Mouse (Mus musculus) G1E (cell line): Measurements from ENCODE around the gene Jchain. TPM values are rescaled to one million over a fixed set of nuclear protein-coding genes. Genes with fewer than 3 reads are reported as not detected.
"Not testable (repeated sequence)": the region's sequence is repeated elsewhere in the genome, so short reads cannot be mapped to it uniquely, and the experiment has no call there.

Experiments used
- ATAC-seq: 2 replicates; pipeline ENCODE4 v1.8.0; 2016; ENCODE audit warnings: mild to moderate bottlenecking; ENCODE audit not compliant: insufficient number of reproducible peaks, poor library complexity, low FRiP score, severe bottlenecking; ENCODE audit errors: extremely low read depth
- DNase-seq: peaks from one replicate; pipeline ENCODE4 v3.0.0; 2012; ENCODE audit warnings: low spot score
- H3K27me3 ChIP-seq: 2 replicates; pipeline ENCODE4 v1.6.1; 2012; ENCODE audit warnings: mild to moderate bottlenecking, low read length, inconsistent platforms; ENCODE audit not compliant: insufficient read depth
- H3K36me3 ChIP-seq: replicated peaks from 2 replicates; pipeline ENCODE3; 2012; ENCODE audit warnings: mild to moderate bottlenecking, inconsistent platforms
- H3K4me1 ChIP-seq: 2 replicates; pipeline ENCODE4 v1.6.1; 2012; ENCODE audit warnings: low read depth, low read length, inconsistent platforms, mixed read lengths; ENCODE audit not compliant: insufficient read depth
- H3K4me3 ChIP-seq: 2 replicates; pipeline ENCODE4 v1.5.1; 2012; ENCODE audit warnings: low read depth, mild to moderate bottlenecking, inconsistent platforms, low read length, moderate library complexity, mixed read lengths
- H3K9me3 ChIP-seq: replicated peaks from 2 replicates; pipeline ENCODE4 v1.6.1; 2012; ENCODE audit warnings: inconsistent platforms
- CTCF ChIP-seq: IDR thresholded peaks from 2 replicates; pipeline ENCODE4 v1.5.1; 2012; ENCODE audit warnings: low read depth, low read length, inconsistent platforms, mixed read lengths
- GATA1 ChIP-seq: IDR thresholded peaks from 2 replicates; pipeline ENCODE4 v1.6.1; 2012; ENCODE audit warnings: borderline replicate concordance, low read length, inconsistent platforms, mixed read lengths
- GATA2 ChIP-seq: IDR thresholded peaks from 2 replicates; pipeline ENCODE4 v1.6.1; 2012; ENCODE audit warnings: low read depth, low read length, inconsistent platforms, borderline replicate concordance
- POLR2AphosphoS5 ChIP-seq: IDR thresholded peaks from 2 replicates; pipeline ENCODE4 v1.6.1; 2012; ENCODE audit warnings: low read depth, low read length, inconsistent platforms; ENCODE audit not compliant: insufficient replicate concordance
- TAL1 ChIP-seq: conservative IDR thresholded peaks from 2 replicates; pipeline ENCODE4 v1.6.1; 2012; ENCODE audit warnings: low read depth, low read length, inconsistent platforms, mixed read lengths
- polyA plus RNA-seq: library from polyadenylated mRNA; stranded (reverse); fragments of >175 nt; gene quantifications from 2 replicates; pipeline ENCODE4 v1.2.3, GENCODE M21; 2012
- total RNA-seq, 2 experiments: library from RNA; stranded (forward) in 1 of 2; stranded (reverse) in 1 of 2; fragments of 200-1000 nt in 1 of 2; fragments of >200 nt in 1 of 2; fragmentation: Nextera tagmentation in 1 of 2; gene quantifications; 2 replicates each; pipeline ENCODE4 v1.2.3; 2014 to 2017

Jchain gene
- total and polyA plus RNA-seq, 3 experiments = not detected

GRCm38 (mm10) chr5:88553271-88554085 lies 25.8 kb upstream of the Jchain start:
- Histone ChIP-seq H3K27me3 (no peaks in the 10 kb centered on the region), H3K9me3 (no peaks in the 10 kb centered on the region), H3K4me3 (peak overlapping the region; percentile 96), H3K4me1 (peaks cover 15% of the 10 kb centered on the region), H3K36me3 (peaks cover 20% of the 10 kb centered on the region)
- TF ChIP-seq POLR2AphosphoS5 (no peak), GATA2 (no peak), GATA1 (no peak), TAL1 (no peak), CTCF (no peak)
- DNase-seq (no peak), ATAC-seq (peak; percentile 62)

DNA sequence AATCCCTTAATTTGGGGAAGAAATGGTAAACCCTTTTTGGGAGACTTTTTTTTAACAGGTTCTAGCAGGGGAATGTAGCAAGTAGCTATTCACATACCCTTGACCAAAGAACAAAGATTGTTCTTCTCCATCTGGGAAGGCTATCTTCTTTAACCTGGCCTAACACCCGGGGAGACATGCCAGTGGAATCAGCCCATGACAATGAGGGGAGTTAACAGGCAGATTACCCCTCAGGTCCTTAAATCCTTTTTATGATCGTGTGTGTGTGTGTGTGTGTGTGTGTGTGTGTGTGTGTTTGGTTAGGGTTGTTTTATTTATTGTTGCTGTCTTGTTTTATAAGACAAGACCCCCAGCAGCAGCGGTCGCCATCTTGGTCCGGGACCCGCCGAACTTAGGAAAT lies 17.8 kb upstream of the Jchain start:
- DNase-seq = no peak

DNA sequence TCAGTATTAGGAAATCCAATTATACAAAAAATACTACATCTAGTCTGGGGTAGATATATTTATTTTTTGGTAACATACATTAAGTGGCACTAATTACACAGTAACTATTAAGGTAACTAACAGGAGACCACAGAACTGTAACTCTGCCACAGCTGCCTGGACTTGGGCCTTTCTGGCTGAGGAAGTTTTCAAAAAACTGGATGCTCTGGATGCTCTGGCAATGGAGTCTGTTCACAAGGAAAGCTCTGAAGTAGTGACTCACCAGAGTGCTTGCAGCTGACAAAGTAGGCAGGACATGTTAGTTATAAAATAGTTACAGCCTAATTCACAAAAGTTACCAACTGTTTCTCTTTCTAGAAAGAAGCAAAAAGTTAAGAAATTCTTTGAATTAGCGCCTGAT lies 16.7 kb upstream of the Jchain start:
- not testable (repeated sequence) for H3K4me1 ChIP-seq, H3K4me3 ChIP-seq, ATAC-seq, H3K9me3 ChIP-seq, H3K36me3 ChIP-seq, DNase-seq, H3K27me3 ChIP-seq

More for the DNA sequence above, 17.8 kb upstream of the Jchain start:
- H3K9me3 ChIP-seq = no peaks in the 10 kb centered on the region
- H3K4me3 ChIP-seq = no peak overlapping the region
- ATAC-seq = no peak
- no peaks in the 10 kb centered on the region for H3K4me1 ChIP-seq
- H3K27me3 ChIP-seq = no peaks in the 10 kb centered on the region
- TF ChIP-seq TAL1 (no peak), GATA2 (no peak), GATA1 (no peak), POLR2AphosphoS5 (no peak), CTCF (no peak)
- no peaks in the 10 kb centered on the region for H3K36me3 ChIP-seq

DNA sequence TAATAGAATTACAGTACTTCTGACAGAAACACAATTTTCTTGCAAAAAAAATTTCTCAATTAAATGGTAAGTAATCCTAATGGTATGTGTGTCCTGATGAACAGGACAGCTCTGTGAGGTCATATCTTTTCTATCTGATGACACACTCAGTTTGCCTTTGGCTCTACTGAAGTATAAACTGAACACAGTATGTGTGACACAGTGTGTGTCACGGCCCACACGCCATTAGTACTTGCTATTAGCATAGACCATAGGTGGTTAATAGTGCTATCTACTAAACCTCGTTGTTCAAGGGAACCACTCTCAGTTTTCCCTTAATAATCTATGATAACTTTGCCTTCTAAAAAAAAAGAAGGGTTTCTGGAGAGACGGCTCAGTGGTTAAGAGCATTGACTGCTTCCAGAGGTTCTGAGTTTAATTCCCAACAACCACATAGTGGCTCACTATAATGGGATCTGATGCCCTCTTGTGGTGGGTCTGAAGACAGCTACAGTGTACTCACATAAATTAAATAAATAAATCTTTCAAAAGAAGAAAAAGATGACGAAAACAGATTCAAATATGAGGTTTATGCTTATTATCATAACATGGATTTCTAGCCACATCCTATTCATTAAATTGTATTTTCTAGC lies 15.1 kb upstream of the Jchain start:
- H3K27me3 ChIP-seq = no peaks in the 10 kb centered on the region
- TF ChIP-seq GATA2 (no peak), CTCF (peak; percentile 16; the same call in 1 of the 2 replicates), POLR2AphosphoS5 (no peak)
- no peaks in the 10 kb centered on the region for H3K36me3 ChIP-seq
- DNase-seq (no peak), ATAC-seq (0 out of 2 replicates have a peak, but pooled peaks have one; percentile 8)
- no peaks in the 10 kb centered on the region for H3K9me3 ChIP-seq
- H3K4me1 ChIP-seq = no peaks in the 10 kb centered on the region
- H3K4me3 ChIP-seq = no peak overlapping the region

DNA sequence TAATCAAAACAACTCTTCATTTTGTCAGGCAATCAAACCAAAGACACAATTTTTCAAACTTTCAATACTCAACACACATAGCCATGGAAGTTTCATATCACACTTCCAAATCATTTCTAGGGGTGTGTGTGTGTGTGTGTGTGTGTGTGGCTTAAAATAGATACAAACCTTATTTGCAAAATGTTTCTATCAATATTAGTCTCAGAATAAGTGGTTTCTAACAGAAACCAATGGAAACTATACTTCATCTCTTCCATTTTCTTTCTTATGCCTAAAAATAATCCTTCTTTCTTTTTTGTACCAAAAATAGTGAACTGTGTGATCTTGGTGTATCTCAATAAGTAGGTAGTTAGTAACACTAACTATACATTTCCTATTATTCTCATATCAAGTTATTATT lies 13.2 kb upstream of the Jchain start:
- H3K36me3 ChIP-seq = no peaks in the 10 kb centered on the region
- ATAC-seq (no peak), DNase-seq (no peak)
- H3K4me3 ChIP-seq = no peak overlapping the region
- no peaks in the 10 kb centered on the region for H3K27me3 ChIP-seq
- H3K4me1 ChIP-seq = no peaks in the 10 kb centered on the region
- no peaks in the 10 kb centered on the region for H3K9me3 ChIP-seq
- TF ChIP-seq TAL1 (no peak), CTCF (no peak), GATA2 (no peak), POLR2AphosphoS5 (no peak), GATA1 (no peak)

DNA sequence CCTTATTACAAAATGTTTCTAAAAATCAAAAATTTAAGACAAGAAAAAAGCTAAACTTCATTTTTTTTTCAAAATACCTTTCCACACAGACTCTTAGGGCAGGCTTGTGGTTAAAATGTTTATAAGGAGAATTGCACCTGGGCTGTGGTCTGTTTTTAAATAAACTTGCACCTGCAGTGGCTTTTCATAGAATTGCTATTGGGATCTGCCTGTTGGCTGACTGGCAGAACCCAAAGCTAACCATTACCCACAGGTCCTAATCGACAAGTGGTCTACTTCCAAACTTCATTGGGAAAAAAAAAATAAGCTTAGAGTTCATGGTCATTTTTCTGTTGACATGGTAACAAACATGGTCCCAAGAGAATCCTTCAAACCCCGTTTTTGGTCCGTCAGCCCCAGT lies 7.0 kb upstream of the Jchain start:
- TF ChIP-seq TAL1 = no peak
- no peak for TF ChIP-seq POLR2AphosphoS5
- TF ChIP-seq GATA1 = no peak
- TF ChIP-seq GATA2 = no peak
- no peak for TF ChIP-seq CTCF
- DNase-seq (no peak), ATAC-seq (no peak)
- H3K4me3 ChIP-seq = no peak overlapping the region
- peaks cover 5% of the 10 kb centered on the region; the same call in 1 of the 2 replicates for H3K27me3 ChIP-seq
- no peaks in the 10 kb centered on the region for H3K9me3 ChIP-seq
- H3K36me3 ChIP-seq = no peaks in the 10 kb centered on the region
- no peaks in the 10 kb centered on the region for H3K4me1 ChIP-seq
